In the genomic region with DNA sequence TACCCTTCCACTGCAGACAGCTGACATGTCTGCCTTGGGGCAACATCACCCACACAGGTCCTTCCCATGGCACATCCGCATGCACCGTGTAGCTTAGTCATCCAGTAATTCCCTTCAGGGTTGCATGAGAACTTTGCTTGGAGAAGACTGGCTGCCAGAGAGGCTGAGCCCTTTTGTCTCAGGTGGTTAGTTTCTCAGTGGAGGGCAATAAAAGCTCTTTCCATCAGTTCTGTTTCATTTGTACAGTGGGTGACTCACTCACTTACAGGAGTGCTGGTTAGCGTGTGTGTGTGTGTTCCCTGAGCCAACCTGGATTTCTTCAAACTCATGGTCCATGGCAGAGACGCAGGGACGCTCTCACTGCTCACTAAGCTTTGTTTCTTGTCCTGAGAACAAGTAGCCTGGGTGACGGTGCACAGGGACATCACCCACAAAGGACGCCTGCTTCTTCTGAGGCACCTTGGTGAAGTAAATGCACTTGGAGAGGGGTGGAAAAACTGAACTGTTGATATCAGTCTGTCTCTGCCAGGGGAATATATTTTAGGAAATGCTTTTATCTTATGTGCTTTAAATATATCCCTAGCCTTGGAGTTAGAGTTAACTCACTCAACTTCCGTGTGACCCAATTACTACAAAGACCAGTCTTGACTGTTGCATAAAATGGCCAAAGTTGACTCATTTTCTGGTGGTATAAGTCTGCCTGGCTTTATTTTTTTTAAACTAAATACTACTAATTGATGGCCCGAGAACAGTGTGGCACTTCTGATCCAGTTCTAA, we compare ENCODE assay signal across 18 mouse cellular contexts.
DNase-seq lines count a peak whose midpoint lies in the region; ATAC-seq and TF ChIP-seq lines count a peak whose summit lies in the region.
"Had no signal": no experiment of that assay in that cellular context is flagged by ENCODE, and none has a peak within 500 bp of the region (broad histone marks: within the 10 kb centered on the region; RNA-seq: fewer than 3 reads in every experiment).

No protein-coding gene starts in this region.

- peak overlapping the region; percentile 48 for H3K27ac ChIP-seq in heart, embryonic 12.5 days (ENCODE audit: poor library complexity, severe bottlenecking)
- peak overlapping the region; percentile 27; the same call in 1 of the 2 replicates for H3K27ac ChIP-seq in kidney, postnatal 0 days
- H3K27ac ChIP-seq in intestine, embryonic 14.5 days (ENCODE audit: low read depth), result peak overlapping the region; percentile 13; the same call in 1 of the 2 replicates
- peak overlapping the region; percentile 68 for H3K27ac ChIP-seq in stomach, embryonic 16.5 days (ENCODE audit: low read length)
- H3K27ac ChIP-seq: hindbrain, embryonic 14.5 days; liver, embryonic 13.5 days; lung, embryonic 15.5 days; midbrain, embryonic 12.5 days had no signal

- H3K27me3 ChIP-seq in heart, embryonic 12.5 days (replicated peaks), result no peaks in the 10 kb centered on the region
- no peaks in the 10 kb centered on the region for H3K27me3 ChIP-seq in kidney, postnatal 0 days (ENCODE audit: insufficient read depth, low read length)
- H3K27me3 ChIP-seq in intestine, embryonic 14.5 days (replicated peaks; ENCODE audit: control insufficient read depth, insufficient read depth, low read length), result no peaks in the 10 kb centered on the region
- H3K27me3 ChIP-seq in stomach, embryonic 16.5 days (ENCODE audit: control insufficient read depth, insufficient read depth, low read length), result no peaks in the 10 kb centered on the region
- H3K27me3 ChIP-seq: liver, embryonic 13.5 days; lung, embryonic 15.5 days; midbrain, embryonic 12.5 days had no signal

- peaks cover 66% of the 10 kb centered on the region for H3K4me1 ChIP-seq in heart, embryonic 12.5 days (replicated peaks)
- H3K4me1 ChIP-seq in kidney, postnatal 0 days (replicated peaks; ENCODE audit: insufficient read depth, low read length), result 0 out of 2 replicates have a peak, but pooled peaks cover 4% of the 10 kb centered on the region
- H3K4me1 ChIP-seq in intestine, embryonic 14.5 days (replicated peaks; ENCODE audit: control insufficient read depth, insufficient read depth, low read length), result peaks cover 19% of the 10 kb centered on the region
- peaks cover 29% of the 10 kb centered on the region for H3K4me1 ChIP-seq in stomach, embryonic 16.5 days (ENCODE audit: control insufficient read depth, insufficient read depth, low read length)
- H3K4me1 ChIP-seq: lung, embryonic 15.5 days; midbrain, embryonic 12.5 days had no signal

- no peak overlapping the region for H3K4me2 ChIP-seq in heart, embryonic 12.5 days
- no peak overlapping the region for H3K4me2 ChIP-seq in kidney, postnatal 0 days (ENCODE audit: low read length)
- no peak overlapping the region for H3K4me2 ChIP-seq in intestine, embryonic 14.5 days (ENCODE audit: low read length)
- no peak overlapping the region for H3K4me2 ChIP-seq in stomach, embryonic 16.5 days (ENCODE audit: low read depth, low read length)
- H3K4me2 ChIP-seq: hindbrain, embryonic 14.5 days; liver, embryonic 13.5 days; lung, embryonic 15.5 days; midbrain, embryonic 12.5 days had no signal

- ATAC-seq in heart, embryonic 12.5 days (ENCODE audit: insufficient number of reproducible peaks, low FRiP score), result no peak
- no peak; the same call in 1 of the 2 replicates for ATAC-seq in kidney, postnatal 0 days (replicated peaks; ENCODE audit: low FRiP score, low read depth)
- peak; percentile 59; the same call in 1 of the 2 replicates for ATAC-seq in intestine, embryonic 14.5 days (replicated peaks; ENCODE audit: low FRiP score, low TSS enrichment, low read depth)
- ATAC-seq in stomach, embryonic 16.5 days (ENCODE audit: insufficient read depth, low FRiP score), result peak; percentile 86

- no peaks in the 10 kb centered on the region for H3K9me3 ChIP-seq in heart, embryonic 12.5 days (replicated peaks)
- no peaks in the 10 kb centered on the region for H3K9me3 ChIP-seq in kidney, postnatal 0 days (replicated peaks; ENCODE audit: low read length)
- H3K9me3 ChIP-seq in intestine, embryonic 14.5 days (ENCODE audit: control insufficient read depth, low read length), result no peaks in the 10 kb centered on the region
- no peaks in the 10 kb centered on the region for H3K9me3 ChIP-seq in stomach, embryonic 16.5 days (replicated peaks; ENCODE audit: control insufficient read depth, low read length)
- H3K9me3 ChIP-seq: liver, embryonic 13.5 days; lung, embryonic 15.5 days; midbrain, embryonic 12.5 days had no signal

- 66% methylated on average over 9 of the region's 9 CpGs for WGBS in heart, embryonic 12.5 days
- WGBS in kidney, postnatal 0 days, result 78% methylated on average over 9 of the region's 9 CpGs
- 73% methylated on average over 9 of the region's 9 CpGs for WGBS in intestine, embryonic 14.5 days
- 73% methylated on average over 9 of the region's 9 CpGs for WGBS in stomach, embryonic 16.5 days

- TF ChIP-seq CTCF in kidney, postnatal 0 days (IDR thresholded peaks at IDR 0.05; ENCODE audit: low read depth), result no peak

- no peak for DNase-seq in heart, postnatal 25 days (ENCODE audit: low spot score)
- DNase-seq in kidney, postnatal 0 days (ENCODE audit: low spot score), result no peak
- no peak for DNase-seq in kidney, adult 18-20 months
- DNase-seq in intestine, embryonic 14.5 days (ENCODE audit: low spot score), result no peak
- no peak for DNase-seq in gastrocnemius, postnatal 10 days
- no peak for DNase-seq in urinary bladder, postnatal 36 days (ENCODE audit: low spot score in 2 of 2)
- DNase-seq: adrenal gland, postnatal 25 days; cerebellum, adult 9-10 months; kidney, adult 2 months; left cerebral cortex, postnatal 4 days; liver, embryonic 13.5 days; right cerebral cortex, postnatal 25 days; thymus, adult 18-20 months had no signal

- intact Hi-C loops in heart, postnatal 25 days (cut with DNase I), result no loop called here

- no peaks in the 10 kb centered on the region for H3K36me3 ChIP-seq in heart, embryonic 12.5 days
- H3K36me3 ChIP-seq in kidney, postnatal 0 days (ENCODE audit: insufficient read depth, low read length), result no peaks in the 10 kb centered on the region
- no peaks in the 10 kb centered on the region for H3K36me3 ChIP-seq in intestine, embryonic 14.5 days (ENCODE audit: control insufficient read depth, insufficient read depth, low read length)
- H3K36me3 ChIP-seq in stomach, embryonic 16.5 days (ENCODE audit: control insufficient read depth, insufficient read depth, low read length), result no peaks in the 10 kb centered on the region
- H3K36me3 ChIP-seq: liver, embryonic 13.5 days; lung, embryonic 15.5 days; midbrain, embryonic 12.5 days had no signal

- no peak overlapping the region for H3K4me3 ChIP-seq in heart, embryonic 12.5 days
- H3K4me3 ChIP-seq in kidney, postnatal 0 days (replicated peaks; ENCODE audit: low read depth, low read length), result no peak overlapping the region
- no peak overlapping the region for H3K4me3 ChIP-seq in intestine, embryonic 14.5 days (ENCODE audit: low read depth, low read length)
- H3K4me3 ChIP-seq in stomach, embryonic 16.5 days (replicated peaks; ENCODE audit: low read length), result no peak overlapping the region
- H3K4me3 ChIP-seq: liver, embryonic 13.5 days; lung, embryonic 15.5 days; midbrain, embryonic 12.5 days had no signal

- H3K9ac ChIP-seq in heart, embryonic 12.5 days, result 0 out of 2 replicates have a peak overlapping the region, but pooled peaks have one; percentile 1
- H3K9ac ChIP-seq in kidney, postnatal 0 days (ENCODE audit: low read depth, low read length), result no peak overlapping the region
- H3K9ac ChIP-seq in intestine, embryonic 14.5 days (ENCODE audit: low read length), result no peak overlapping the region
- H3K9ac ChIP-seq in stomach, embryonic 16.5 days (ENCODE audit: low read length), result no peak overlapping the region
- H3K9ac ChIP-seq: hindbrain, embryonic 14.5 days; liver, embryonic 13.5 days; lung, embryonic 15.5 days; midbrain, embryonic 12.5 days had no signal

Comparison
In these comparisons a context has a peak if more than half of its experiments do, and no peak if none do; other contexts are left out.
1. ATAC-seq: peak in intestine, embryonic 14.5 days (single experiment) and stomach, embryonic 16.5 days (single experiment); none in heart, embryonic 12.5 days (single experiment) and kidney, postnatal 0 days (single experiment).
2. H3K27ac ChIP-seq: peak in every context shown above with its lines; median percentile 68 in stomach, embryonic 16.5 days; 48 in heart, embryonic 12.5 days; 27 in kidney, postnatal 0 days; 13 in intestine, embryonic 14.5 days.